Mouse (Mus musculus): ENCODE measurements around the gene Zfp146. TPM values are rescaled to one million over a fixed set of nuclear protein-coding genes. Genes with fewer than 3 reads are reported as not detected.

Gene Zfp146
- polyA plus RNA-seq, 1 experiment = 3.0 TPM

GRCm38 (mm10) chr7:30181308-30181707, 11.8 kb upstream of the Zfp146 start:
- TF ChIP-seq POLR2A (IDR thresholded peaks at IDR 0.05; ENCODE audit: low read depth, low read length) (no peak), CTCF (IDR thresholded peaks at IDR 0.05; ENCODE audit: extremely low read depth, insufficient read length, insufficient replicate concordance, low read depth, low read length) (peak; percentile 72; the same call in 1 of the 2 replicates)
- WGBS = under 1% methylated on average over 4 of the region's 4 CpGs

GRCm38 (mm10) chr7:30178256-30178655, 8.7 kb upstream of the Zfp146 start:
- TF ChIP-seq POLR2A (IDR thresholded peaks at IDR 0.05; ENCODE audit: low read depth, low read length) = no peak
- no peak for TF ChIP-seq CTCF (IDR thresholded peaks at IDR 0.05; ENCODE audit: extremely low read depth, insufficient read length, insufficient replicate concordance, low read depth, low read length)
- no peaks in the 10 kb centered on the region for H3K4me1 ChIP-seq (ENCODE audit: control insufficient read depth, insufficient read depth, insufficient read length, low read length)
- no peak overlapping the region for H3K4me3 ChIP-seq (ENCODE audit: low read depth, low read length)
- H3K27ac ChIP-seq (ENCODE audit: insufficient read depth, low read depth, low read length) = no peak overlapping the region
- no peaks in the 10 kb centered on the region for H3K27me3 ChIP-seq (ENCODE audit: control insufficient read depth, insufficient read depth, low read length)
- H3K36me3 ChIP-seq (ENCODE audit: control insufficient read depth, insufficient read depth, low read length) = peaks cover 17% of the 10 kb centered on the region
- 89% methylated on average over 11 of the region's 11 CpGs for WGBS

More at GRCm38 (mm10) chr7:30181308-30181707, 11.8 kb upstream of the Zfp146 start:
- Histone ChIP-seq H3K4me1 (ENCODE audit: control insufficient read depth, insufficient read depth, insufficient read length, low read length) (peaks cover 15% of the 10 kb centered on the region), H3K27ac (ENCODE audit: insufficient read depth, low read depth, low read length) (no peak overlapping the region), H3K36me3 (ENCODE audit: control insufficient read depth, insufficient read depth, low read length) (peaks cover 22% of the 10 kb centered on the region), H3K27me3 (ENCODE audit: control insufficient read depth, insufficient read depth, low read length) (no peaks in the 10 kb centered on the region), H3K4me3 (ENCODE audit: low read depth, low read length) (no peak overlapping the region)

GRCm38 (mm10) chr7:30176474-30176873, 6.9 kb upstream of the Zfp146 start:
- no peaks in the 10 kb centered on the region for H3K27me3 ChIP-seq (ENCODE audit: control insufficient read depth, insufficient read depth, low read length)
- WGBS = 75% methylated on average over 12 of the region's 12 CpGs
- no peaks in the 10 kb centered on the region for H3K4me1 ChIP-seq (ENCODE audit: control insufficient read depth, insufficient read depth, insufficient read length, low read length)
- no peak overlapping the region for H3K27ac ChIP-seq (ENCODE audit: insufficient read depth, low read depth, low read length)
- TF ChIP-seq CTCF (IDR thresholded peaks at IDR 0.05; ENCODE audit: extremely low read depth, insufficient read length, insufficient replicate concordance, low read depth, low read length) (no peak), POLR2A (IDR thresholded peaks at IDR 0.05; ENCODE audit: low read depth, low read length) (no peak)
- no peak overlapping the region for H3K4me3 ChIP-seq (ENCODE audit: low read depth, low read length)
- peaks cover 17% of the 10 kb centered on the region for H3K36me3 ChIP-seq (ENCODE audit: control insufficient read depth, insufficient read depth, low read length)

- 5% methylated on average over 11 of the region's 11 CpGs for WGBS
- H3K36me3 ChIP-seq (ENCODE audit: control insufficient read depth, insufficient read depth, low read length) = no peaks in the 10 kb centered on the region
Measured at GRCm38 (mm10) chr7:30170283-30170951, 867 bp upstream of the Zfp146 start.

GRCm38 (mm10) chr7:30168914-30169582, 502 bp downstream of the Zfp146 start:
- Histone ChIP-seq H3K27me3 (ENCODE audit: control insufficient read depth, insufficient read depth, low read length) (no peaks in the 10 kb centered on the region), H3K4me3 (ENCODE audit: low read depth, low read length) (peak overlapping the region; percentile 68), H3K36me3 (ENCODE audit: control insufficient read depth, insufficient read depth, low read length) (no peaks in the 10 kb centered on the region), H3K27ac (ENCODE audit: insufficient read depth, low read depth, low read length) (peak overlapping the region; percentile 38), H3K4me1 (ENCODE audit: control insufficient read depth, insufficient read depth, insufficient read length, low read length) (no peaks in the 10 kb centered on the region)
- 1% methylated on average over 21 of the region's 21 CpGs for WGBS
- TF ChIP-seq CTCF (IDR thresholded peaks at IDR 0.05; ENCODE audit: extremely low read depth, insufficient read length, insufficient replicate concordance, low read depth, low read length) (no peak), POLR2A (IDR thresholded peaks at IDR 0.05; ENCODE audit: low read depth, low read length) (no peak)

More at GRCm38 (mm10) chr7:30170283-30170951, 867 bp upstream of the Zfp146 start:
- Histone ChIP-seq H3K4me3 (ENCODE audit: low read depth, low read length) (peak overlapping the region; percentile 68), H3K27me3 (ENCODE audit: control insufficient read depth, insufficient read depth, low read length) (no peaks in the 10 kb centered on the region), H3K27ac (ENCODE audit: insufficient read depth, low read depth, low read length) (peak overlapping the region; percentile 86), H3K4me1 (ENCODE audit: control insufficient read depth, insufficient read depth, insufficient read length, low read length) (no peaks in the 10 kb centered on the region)
- TF ChIP-seq POLR2A (IDR thresholded peaks at IDR 0.05; ENCODE audit: low read depth, low read length) (no peak), CTCF (IDR thresholded peaks at IDR 0.05; ENCODE audit: extremely low read depth, insufficient read length, insufficient replicate concordance, low read depth, low read length) (no peak)

- H3K4me3 ChIP-seq (ENCODE audit: low read depth, low read length) = no peak overlapping the region
- WGBS = 98% methylated on average over 2 of the region's 2 CpGs
- no peaks in the 10 kb centered on the region for H3K27me3 ChIP-seq (ENCODE audit: control insufficient read depth, insufficient read depth, low read length)
- peaks cover 32% of the 10 kb centered on the region for H3K36me3 ChIP-seq (ENCODE audit: control insufficient read depth, insufficient read depth, low read length)
- H3K27ac ChIP-seq (ENCODE audit: insufficient read depth, low read depth, low read length) = no peak overlapping the region
- no peaks in the 10 kb centered on the region for H3K4me1 ChIP-seq (ENCODE audit: control insufficient read depth, insufficient read depth, insufficient read length, low read length)
- TF ChIP-seq POLR2A (IDR thresholded peaks at IDR 0.05; ENCODE audit: low read depth, low read length) = no peak
- no peak for TF ChIP-seq CTCF (IDR thresholded peaks at IDR 0.05; ENCODE audit: extremely low read depth, insufficient read length, insufficient replicate concordance, low read depth, low read length)
Measured at GRCm38 (mm10) chr7:30164745-30165144, 4.8 kb downstream of the Zfp146 start.

GRCm38 (mm10) chr7:30163113-30163512, 6.4 kb downstream of the Zfp146 start:
- H3K36me3 ChIP-seq (ENCODE audit: control insufficient read depth, insufficient read depth, low read length) = peaks cover 42% of the 10 kb centered on the region

More at GRCm38 (mm10) chr7:30163113-30163512, 6.4 kb downstream of the Zfp146 start:
- no peaks in the 10 kb centered on the region for H3K27me3 ChIP-seq (ENCODE audit: control insufficient read depth, insufficient read depth, low read length)
- H3K4me1 ChIP-seq (ENCODE audit: control insufficient read depth, insufficient read depth, insufficient read length, low read length) = no peaks in the 10 kb centered on the region
- H3K4me3 ChIP-seq (ENCODE audit: low read depth, low read length) = no peak overlapping the region
- no peak overlapping the region for H3K27ac ChIP-seq (ENCODE audit: insufficient read depth, low read depth, low read length)
- TF ChIP-seq POLR2A (IDR thresholded peaks at IDR 0.05; ENCODE audit: low read depth, low read length) = no peak
- no peak for TF ChIP-seq CTCF (IDR thresholded peaks at IDR 0.05; ENCODE audit: extremely low read depth, insufficient read length, insufficient replicate concordance, low read depth, low read length)
- 97% methylated on average over 5 of the region's 5 CpGs for WGBS

Measured in small intestine, adult 2 months (tissue).